Mouse (Mus musculus): ENCODE results near the gene Vmn1r6. TPM values are rescaled to one million over a fixed set of nuclear protein-coding genes. Genes with fewer than 3 reads are reported as not detected.
"Not testable (repeated sequence)": the region's sequence is repeated elsewhere in the genome, so short reads cannot be mapped to it uniquely, and the experiment has no call there.

Vmn1r6 gene
- not detected in 2 replicates for polyA plus RNA-seq (2012; rRNA removed)

- no peak for DNase-seq (ENCODE audit: extremely low spot score in 1 of 2, low spot score in 1 of 2)
These were observed at the start of gene Vmn1r6 for GRCm38 (mm10) chr6:56996943-56997342. TSS of gene Vmn1r6 (plus strand) at chr6:56997243.

GRCm38 (mm10) chr6:56956436-56956835 is 40.6 kb upstream of the Vmn1r6 start:
- no peak for DNase-seq (ENCODE audit: extremely low spot score in 1 of 2, low spot score in 1 of 2)

GRCm38 (mm10) chr6:56969973-56970372 is 27.1 kb upstream of the Vmn1r6 start, which contains the start of gene Vmn1r5:
TSS of gene Vmn1r5 (plus strand) at chr6:56970273.
- no peak for DNase-seq (ENCODE audit: extremely low spot score in 1 of 2, low spot score in 1 of 2)

- DNase-seq (ENCODE audit: extremely low spot score in 1 of 2, low spot score in 1 of 2) = not testable (repeated sequence)
These were observed 28.2 kb downstream of the Vmn1r6 start, which contains the start of gene Vmn1r7 for GRCm38 (mm10) chr6:57025224-57025623. TSS of gene Vmn1r7 (minus strand) at chr6:57025324.

DNA sequence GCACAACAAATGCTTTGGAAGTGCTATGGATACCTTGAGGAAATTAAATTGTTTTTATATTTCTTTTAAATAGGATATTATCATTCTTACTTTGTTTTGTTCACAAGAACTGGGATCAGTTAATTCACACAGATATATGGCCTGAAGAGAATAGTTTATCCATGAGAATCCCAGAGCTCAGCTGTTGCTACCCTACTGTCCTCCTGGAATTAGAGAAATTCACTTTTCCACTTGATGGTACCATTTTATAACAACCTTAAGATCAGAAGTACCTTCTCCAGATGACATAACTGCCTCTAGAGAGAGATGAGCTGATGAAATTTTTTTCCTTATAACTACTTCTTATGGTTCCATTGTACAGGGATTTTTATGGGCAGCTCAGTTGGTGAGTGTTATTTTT is 34.9 kb downstream of the Vmn1r6 start, which contains the start of gene Vmn1r8:
Gene Vmn1r8, plus strand, starts transcription at position 301 of the 400 bp plus-strand sequence.
- no peak for DNase-seq (ENCODE audit: extremely low spot score in 1 of 2, low spot score in 1 of 2)

GRCm38 (mm10) chr6:57034674-57035073 is 37.6 kb downstream of the Vmn1r6 start:
- DNase-seq (ENCODE audit: extremely low spot score in 1 of 2, low spot score in 1 of 2) = no peak

Other genes with a start within 250 kb of the Vmn1r6 start
- gene Kbtbd2, start 199.4 kb upstream of the Vmn1r6 start, polyA plus RNA-seq (2012; rRNA removed) = 30.2 and 31.8 TPM in 2 replicates
- 29.6 and 31.0 TPM in 2 replicates for gene Fkbp9, start 165.2 kb upstream of the Vmn1r6 start, polyA plus RNA-seq (2012; rRNA removed)
- gene Nt5c3, start 73.3 kb upstream of the Vmn1r6 start, polyA plus RNA-seq (2012; rRNA removed) = 44.5 and 52.0 TPM in 2 replicates
- 0.28 and 0.34 TPM in 2 replicates for gene Vmn1r4, start 73.2 kb upstream of the Vmn1r6 start, polyA plus RNA-seq (2012; rRNA removed)
- gene Vmn1r5, start 27.0 kb upstream of the Vmn1r6 start, polyA plus RNA-seq (2012; rRNA removed) = not detected in 2 replicates
- not detected in 2 replicates for gene Vmn1r7, start 28.1 kb downstream of the Vmn1r6 start, polyA plus RNA-seq (2012; rRNA removed)
- not detected in 2 replicates for gene Vmn1r8, start 35.0 kb downstream of the Vmn1r6 start, polyA plus RNA-seq (2012; rRNA removed)
- not detected in 2 replicates for gene Vmn1r9, start 69.5 kb downstream of the Vmn1r6 start, polyA plus RNA-seq (2012; rRNA removed)
- gene Vmn1r10, start 112.2 kb downstream of the Vmn1r6 start, polyA plus RNA-seq (2012; rRNA removed) = not detected in 2 replicates
- gene Vmn1r11, start 136.2 kb downstream of the Vmn1r6 start, polyA plus RNA-seq (2012; rRNA removed) = not detected in 2 replicates
- not detected in 2 replicates for gene Vmn1r12, start 159.7 kb downstream of the Vmn1r6 start, polyA plus RNA-seq (2012; rRNA removed)
- not detected in 2 replicates for gene Vmn1r13, start 206.0 kb downstream of the Vmn1r6 start, polyA plus RNA-seq (2012; rRNA removed)
- gene Vmn1r14, start 234.4 kb downstream of the Vmn1r6 start, polyA plus RNA-seq (2012; rRNA removed) = not detected in 2 replicates

Data from frontal cortex, adult 2 months (tissue).